Comparison of ENCODE assay signal across 24 mouse cellular contexts in genomic region chr5:122801684-122802083, GRCm38 (mm10). TPM values are rescaled to one million over a fixed set of nuclear protein-coding genes. Genes with fewer than 3 reads are reported as not detected.
DNase-seq lines count a peak whose midpoint lies in the region; ATAC-seq and TF ChIP-seq lines count a peak whose summit lies in the region.
"Had no signal": no experiment of that assay in that cellular context is flagged by ENCODE, and none has a peak within 500 bp of the region (broad histone marks: within the 10 kb centered on the region; RNA-seq: fewer than 3 reads in every experiment).

No protein-coding gene starts in this region.

- peak overlapping the region; percentile 72 for H3K27ac ChIP-seq in heart, embryonic 15.5 days
- H3K27ac ChIP-seq in kidney, adult 2 months (ENCODE audit: insufficient read depth, low read depth, low read length), result peak overlapping the region; percentile 92; the same call in 1 of the 2 replicates
- 0 out of 2 replicates have a peak overlapping the region, but pooled peaks have one; percentile 46 for H3K27ac ChIP-seq in neural tube, embryonic 13.5 days (replicated peaks)
- H3K27ac ChIP-seq in neural tube, embryonic 15.5 days (replicated peaks), result no peak overlapping the region
- H3K27ac ChIP-seq: forebrain, embryonic 13.5 days; heart, embryonic 10.5 days; stomach, embryonic 15.5 days had no signal

- no peak overlapping the region for H3K4me2 ChIP-seq in heart, embryonic 15.5 days
- no peak overlapping the region for H3K4me2 ChIP-seq in neural tube, embryonic 13.5 days
- no peak overlapping the region for H3K4me2 ChIP-seq in neural tube, embryonic 15.5 days
- H3K4me2 ChIP-seq: forebrain, embryonic 13.5 days; midbrain, embryonic 11.5 days; stomach, embryonic 15.5 days had no signal

- peaks cover 65% of the 10 kb centered on the region for H3K36me3 ChIP-seq in heart, embryonic 15.5 days
- H3K36me3 ChIP-seq in kidney, adult 2 months (ENCODE audit: control insufficient read depth, insufficient read depth, low read length), result peaks cover 4% of the 10 kb centered on the region
- peaks cover 97% of the 10 kb centered on the region for H3K36me3 ChIP-seq in neural tube, embryonic 13.5 days
- H3K36me3 ChIP-seq in neural tube, embryonic 15.5 days, result peaks cover 90% of the 10 kb centered on the region

- TF ChIP-seq CTCF in kidney, adult 2 months (conservative IDR thresholded peaks at IDR 0.05; ENCODE audit: insufficient read depth, insufficient read length, low read depth, low read length), result no peak

- no peak for TF ChIP-seq POLR2A in kidney, adult 2 months (IDR thresholded peaks at IDR 0.05; ENCODE audit: low read depth, low read length)

- H3K4me3 ChIP-seq in heart, embryonic 15.5 days, result no peak overlapping the region
- H3K4me3 ChIP-seq in kidney, adult 2 months (ENCODE audit: insufficient read depth, low read depth, low read length), result no peak overlapping the region
- H3K4me3 ChIP-seq in neural tube, embryonic 13.5 days, result no peak overlapping the region
- no peak overlapping the region for H3K4me3 ChIP-seq in neural tube, embryonic 15.5 days (replicated peaks)
- H3K4me3 ChIP-seq: forebrain, embryonic 13.5 days; heart, embryonic 10.5 days; stomach, embryonic 15.5 days had no signal

- H3K4me1 ChIP-seq in heart, embryonic 15.5 days (replicated peaks), result peaks cover 49% of the 10 kb centered on the region
- H3K4me1 ChIP-seq in kidney, adult 2 months (ENCODE audit: control insufficient read depth, insufficient read depth, low read length), result peaks cover 15% of the 10 kb centered on the region; the same call in 1 of the 2 replicates
- H3K4me1 ChIP-seq in neural tube, embryonic 13.5 days (replicated peaks), result peaks cover 30% of the 10 kb centered on the region
- H3K4me1 ChIP-seq in neural tube, embryonic 15.5 days, result peaks cover 26% of the 10 kb centered on the region

- H3K9me3 ChIP-seq in heart, embryonic 15.5 days (replicated peaks), result no peaks in the 10 kb centered on the region
- no peaks in the 10 kb centered on the region for H3K9me3 ChIP-seq in neural tube, embryonic 13.5 days
- no peaks in the 10 kb centered on the region for H3K9me3 ChIP-seq in neural tube, embryonic 15.5 days (replicated peaks)
- H3K9me3 ChIP-seq: forebrain, embryonic 13.5 days; heart, embryonic 10.5 days; stomach, embryonic 15.5 days had no signal

- H3K9ac ChIP-seq in heart, embryonic 15.5 days, result no peak overlapping the region
- H3K9ac ChIP-seq in neural tube, embryonic 13.5 days, result no peak overlapping the region
- no peak overlapping the region for H3K9ac ChIP-seq in neural tube, embryonic 15.5 days (replicated peaks)
- H3K9ac ChIP-seq: forebrain, embryonic 13.5 days; liver, embryonic 14.5 days; stomach, embryonic 15.5 days had no signal

- 92% methylated on average over 8 of the region's 8 CpGs for WGBS in heart, embryonic 15.5 days
- 80% methylated on average over 8 of the region's 8 CpGs for WGBS in kidney, adult 2 months
- 94% methylated on average over 8 of the region's 8 CpGs for WGBS in neural tube, embryonic 13.5 days
- WGBS in neural tube, embryonic 15.5 days, result 88% methylated on average over 8 of the region's 8 CpGs

- H3K27me3 ChIP-seq in heart, embryonic 15.5 days, result no peaks in the 10 kb centered on the region
- H3K27me3 ChIP-seq in kidney, adult 2 months (replicated peaks; ENCODE audit: control insufficient read depth, insufficient read depth, low read length), result no peaks in the 10 kb centered on the region
- H3K27me3 ChIP-seq in neural tube, embryonic 13.5 days, result no peaks in the 10 kb centered on the region
- H3K27me3 ChIP-seq in neural tube, embryonic 15.5 days (replicated peaks), result no peaks in the 10 kb centered on the region
- H3K27me3 ChIP-seq: forebrain, embryonic 13.5 days; stomach, embryonic 15.5 days had no signal

- no peak for ATAC-seq in heart, embryonic 15.5 days (replicated peaks; ENCODE audit: insufficient number of reproducible peaks, insufficient read depth, low FRiP score, low read depth)
- ATAC-seq in neural tube, embryonic 13.5 days (ENCODE audit: low read depth), result no peak
- no peak for ATAC-seq in neural tube, embryonic 15.5 days (ENCODE audit: low FRiP score)
- no peak for ATAC-seq in CD4-positive, CD25-positive, alpha-beta regulatory T cell, adult 4 months
- ATAC-seq: forebrain, embryonic 13.5 days; hindbrain, embryonic 16.5 days; midbrain, embryonic 16.5 days had no signal

- intact Hi-C loops in heart, postnatal 25 days (cut with DNase I), result no loop called here

- DNase-seq in heart, postnatal 25 days (ENCODE audit: low spot score), result no peak
- DNase-seq in kidney, adult 2 months, result no peak
- no peak for DNase-seq in kidney, postnatal 4 days
- DNase-seq in urinary bladder, postnatal 14 days (ENCODE audit: low spot score), result no peak
- DNase-seq: adrenal gland, postnatal 14 days; cerebellum, adult 11 months; cerebellum, adult 9-10 months; cerebellum, postnatal 36 days; gastrocnemius, postnatal 10 days; kidney, postnatal 10 days; layer of hippocampus, adult 9-11 months; right cerebral cortex, postnatal 14 days; thymus, postnatal 14 days had no signal

RNA-seq across cellular contexts. Expression of gene Anapc5, which starts 19.5 kb away (rescaled TPM):
- polyA plus RNA-seq in heart, embryonic 15.5 days (2015; fragmentation: Nextera tagmentation; extraction: Ambion mirVana), result 286 and 337 TPM in 2 replicates
- 100 to 1,000 TPM; 161 to 165 TPM for total RNA-seq in heart, postnatal 25 days (2021)
- 209 and 220 TPM in 2 replicates for polyA plus RNA-seq in kidney, adult 2 months (2012; rRNA removed)
- 457 and 480 TPM in 2 replicates for polyA plus RNA-seq in neural tube, embryonic 13.5 days (2015; fragmentation: Nextera tagmentation; extraction: Ambion mirVana)
- 451 TPM in 2 replicates for polyA plus RNA-seq in neural tube, embryonic 15.5 days (2015; fragmentation: Nextera tagmentation; extraction: Ambion mirVana)
- 100 to 1,000 TPM; 107 to 151 TPM for polyA plus RNA-seq in CD4-positive, CD25-positive, alpha-beta regulatory T cell, adult 4 months (2017; shearing (Covaris generic))

RNA-seq across cellular contexts. Expression of gene Camkk2, which starts 22.5 kb away (rescaled TPM):
- 11.8 and 17.6 TPM in 2 replicates for polyA plus RNA-seq in heart, embryonic 15.5 days (2015; fragmentation: Nextera tagmentation; extraction: Ambion mirVana)
- total RNA-seq in heart, postnatal 25 days (2021), result 10 to 100 TPM; 11.0 to 11.4 TPM
- polyA plus RNA-seq in kidney, adult 2 months (2012; rRNA removed), result 17.7 and 18.8 TPM in 2 replicates
- polyA plus RNA-seq in neural tube, embryonic 13.5 days (2015; fragmentation: Nextera tagmentation; extraction: Ambion mirVana), result 55.4 and 57.5 TPM in 2 replicates
- 56.7 and 69.9 TPM in 2 replicates for polyA plus RNA-seq in neural tube, embryonic 15.5 days (2015; fragmentation: Nextera tagmentation; extraction: Ambion mirVana)
- polyA plus RNA-seq in CD4-positive, CD25-positive, alpha-beta regulatory T cell, adult 4 months (2017; shearing (Covaris generic)), result 1 to 10 TPM; 2.8 to 2.9 TPM

RNA-seq across cellular contexts. Expression of gene Rnf34, which starts 48.2 kb away (rescaled TPM):
- 28.5 and 28.7 TPM in 2 replicates for polyA plus RNA-seq in heart, embryonic 15.5 days (2015; fragmentation: Nextera tagmentation; extraction: Ambion mirVana)
- total RNA-seq in heart, postnatal 25 days (2021), result 10 to 100 TPM; 24.0 to 28.2 TPM
- 12.8 and 13.0 TPM in 2 replicates for polyA plus RNA-seq in kidney, adult 2 months (2012; rRNA removed)
- polyA plus RNA-seq in neural tube, embryonic 13.5 days (2015; fragmentation: Nextera tagmentation; extraction: Ambion mirVana), result 45.0 and 57.1 TPM in 2 replicates
- 41.4 and 43.6 TPM in 2 replicates for polyA plus RNA-seq in neural tube, embryonic 15.5 days (2015; fragmentation: Nextera tagmentation; extraction: Ambion mirVana)
- 10 to 100 TPM; 25.9 to 37.5 TPM for polyA plus RNA-seq in CD4-positive, CD25-positive, alpha-beta regulatory T cell, adult 4 months (2017; shearing (Covaris generic))
